Mouse (Mus musculus): Measurements from ENCODE around the gene Rps9. TPM values are rescaled to one million over a fixed set of nuclear protein-coding genes. Genes with fewer than 3 reads are reported as not detected.
A peak's percentile ranks its signal among the peaks of the same experiment; 100 is the strongest.
"Not testable (repeated sequence)": the region's sequence is repeated elsewhere in the genome, so short reads cannot be mapped to it uniquely, and the experiment has no call there.

Gene Rps9
- total and polyA plus RNA-seq, 2 experiments from 2014 or later, result 807 to 1,013 TPM

DNA sequence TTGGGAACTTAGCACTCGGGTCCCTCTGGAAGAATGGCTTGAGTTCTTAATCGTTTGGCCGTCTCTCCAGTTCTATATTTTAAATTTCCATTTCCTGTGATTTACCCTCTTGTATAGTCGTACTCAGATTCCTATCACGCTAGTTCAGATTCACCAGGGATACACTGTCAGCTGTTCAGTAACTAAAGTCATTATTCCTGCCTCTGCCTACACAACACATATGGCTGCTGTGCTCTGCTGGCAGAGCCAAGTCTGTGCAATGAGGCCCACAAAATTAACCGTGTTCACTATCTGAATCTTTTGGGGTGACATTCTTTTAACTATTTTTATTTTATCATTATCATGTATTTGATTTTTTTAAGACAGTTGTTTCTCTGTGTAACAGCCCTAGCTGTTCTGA is 5.3 kb upstream of the Rps9 start:
- Histone ChIP-seq H3K9me3 (ENCODE audit: low read length) (no peaks in the 10 kb centered on the region), H3K27me3 (ENCODE audit: insufficient read depth, low read length) (no peaks in the 10 kb centered on the region), H3K27ac (ENCODE audit: low read depth, low read length) (no peak overlapping the region), H3K4me1 (ENCODE audit: insufficient read depth) (0 out of 2 replicates have a peak, but pooled peaks cover 2% of the 10 kb centered on the region), H3K4me2 (ENCODE audit: low read depth) (no peak overlapping the region), H3K9ac (no peak overlapping the region), H3K4me3 (ENCODE audit: low read depth, low read length) (no peak overlapping the region), H3K36me3 (ENCODE audit: insufficient read depth) (peaks cover 39% of the 10 kb centered on the region)
- TF ChIP-seq CTCF (IDR thresholded peaks at IDR 0.05; ENCODE audit: low read depth), result no peak
- no peak for ATAC-seq
- WGBS, result 96% methylated on average over 6 of the region's 6 CpGs
- no peak for DNase-seq

DNA sequence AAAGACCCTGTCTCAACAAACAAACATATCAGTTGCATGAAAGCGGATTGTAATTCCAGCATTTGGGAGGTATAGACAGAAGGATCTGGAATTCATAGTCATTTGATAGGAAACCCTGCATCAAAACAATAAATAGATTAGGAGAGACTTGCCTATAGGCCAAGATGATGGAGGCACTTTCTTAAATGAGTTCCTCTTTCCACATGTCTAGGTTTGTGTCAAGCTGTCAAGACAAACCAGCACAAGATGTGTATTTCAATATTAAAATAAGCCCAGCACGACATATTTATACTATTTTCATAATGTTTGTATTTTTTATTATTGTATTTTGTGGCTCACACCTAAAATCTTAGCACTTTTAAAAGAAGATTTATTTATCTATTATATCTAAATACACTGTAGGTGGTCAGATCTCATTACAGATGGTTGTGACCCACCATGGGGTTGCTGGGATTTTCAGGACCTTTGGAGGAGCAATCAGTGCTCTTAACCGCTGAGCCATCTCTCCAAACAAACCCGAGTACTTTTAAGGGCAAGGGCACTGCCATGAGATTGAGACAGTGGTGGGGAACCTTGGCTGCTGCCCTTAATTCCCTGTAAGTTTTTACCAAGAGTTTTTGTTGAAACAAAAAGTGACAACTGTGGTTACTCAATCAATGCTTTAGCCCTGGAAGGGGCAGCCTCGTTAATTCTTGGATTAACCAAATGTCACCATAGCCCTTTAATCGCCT is 480 bp upstream of the Rps9 start:
- Histone ChIP-seq H3K36me3 (ENCODE audit: insufficient read depth) (peaks cover 45% of the 10 kb centered on the region), H3K9ac (peak overlapping the region; percentile 72), H3K4me2 (ENCODE audit: low read depth) (peak overlapping the region; percentile 70), H3K9me3 (ENCODE audit: low read length) (no peaks in the 10 kb centered on the region), H3K27ac (ENCODE audit: low read depth, low read length) (peak overlapping the region; percentile 95), H3K4me3 (ENCODE audit: low read depth, low read length) (peak overlapping the region; percentile 64), H3K4me1 (ENCODE audit: insufficient read depth) (peaks cover 16% of the 10 kb centered on the region), H3K27me3 (ENCODE audit: insufficient read depth, low read length) (no peaks in the 10 kb centered on the region)
- WGBS, result 22% methylated on average over 6 of the region's 6 CpGs
- no peak for TF ChIP-seq CTCF (IDR thresholded peaks at IDR 0.05; ENCODE audit: low read depth)
- DNase-seq, result no peak
- peak; percentile 42 for ATAC-seq

- peak overlapping the region; percentile 70 for H3K4me2 ChIP-seq (ENCODE audit: low read depth)
- peaks cover 36% of the 10 kb centered on the region for H3K36me3 ChIP-seq (ENCODE audit: insufficient read depth)
- H3K27me3 ChIP-seq (ENCODE audit: insufficient read depth, low read length), result no peaks in the 10 kb centered on the region
- WGBS, result under 1% methylated on average over 20 of the region's 20 CpGs
- no peak for TF ChIP-seq CTCF (IDR thresholded peaks at IDR 0.05; ENCODE audit: low read depth)
- H3K9ac ChIP-seq, result peak overlapping the region; percentile 72
- ATAC-seq (peak; percentile 71), DNase-seq (no peak)
- no peaks in the 10 kb centered on the region for H3K9me3 ChIP-seq (ENCODE audit: low read length)
- peaks cover 16% of the 10 kb centered on the region for H3K4me1 ChIP-seq (ENCODE audit: insufficient read depth)
- H3K4me3 ChIP-seq (ENCODE audit: low read depth, low read length), result peak overlapping the region; percentile 64
- peak overlapping the region; percentile 95 for H3K27ac ChIP-seq (ENCODE audit: low read depth, low read length)
Observed at GRCm38 (mm10) chr7:3704475-3704874, 682 bp downstream of the Rps9 start.

GRCm38 (mm10) chr7:3705461-3705860 is 1.7 kb downstream of the Rps9 start:
- Histone ChIP-seq H3K4me1 (ENCODE audit: insufficient read depth) (peaks cover 16% of the 10 kb centered on the region), H3K4me2 (ENCODE audit: low read depth) (peak overlapping the region; percentile 70), H3K4me3 (ENCODE audit: low read depth, low read length) (peak overlapping the region; percentile 64), H3K9ac (peak overlapping the region; percentile 72), H3K36me3 (ENCODE audit: insufficient read depth) (peaks cover 29% of the 10 kb centered on the region)
- DNase-seq; H3K27ac ChIP-seq (ENCODE audit: low read depth, low read length); ATAC-seq; H3K27me3 ChIP-seq (ENCODE audit: insufficient read depth, low read length); H3K9me3 ChIP-seq (ENCODE audit: low read length): not testable (repeated sequence)
- WGBS, result 9% methylated on average over 6 of the region's 7 CpGs

DNA sequence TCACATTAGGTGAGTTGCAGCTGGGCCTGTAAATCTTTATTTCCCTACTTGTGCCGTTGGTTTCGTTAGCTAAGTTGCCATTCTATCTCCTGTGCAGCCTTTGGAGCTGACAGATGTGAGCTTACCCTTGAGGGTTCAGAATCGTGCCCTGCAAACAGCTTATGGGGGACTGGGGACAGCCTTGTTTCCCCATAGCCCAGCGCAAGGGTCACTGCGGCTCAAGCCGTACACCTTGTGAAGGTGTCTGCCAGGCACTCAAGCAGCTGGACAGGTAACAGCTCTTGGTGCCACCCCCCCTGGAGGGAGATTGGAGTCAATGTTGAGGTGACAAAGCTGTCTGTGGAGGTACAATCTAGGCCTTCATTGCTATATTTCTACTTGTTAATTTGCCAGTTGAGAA is 2.1 kb downstream of the Rps9 start:
- no peak for DNase-seq
- peak overlapping the region; percentile 64 for H3K4me3 ChIP-seq (ENCODE audit: low read depth, low read length)
- no peak for TF ChIP-seq CTCF (IDR thresholded peaks at IDR 0.05; ENCODE audit: low read depth)
- H3K9ac ChIP-seq, result peak overlapping the region; percentile 72; the same call in 1 of the 2 replicates
- H3K27me3 ChIP-seq (ENCODE audit: insufficient read depth, low read length), result no peaks in the 10 kb centered on the region
- 35% methylated on average over 6 of the region's 6 CpGs for WGBS
- peaks cover 26% of the 10 kb centered on the region for H3K36me3 ChIP-seq (ENCODE audit: insufficient read depth)
- H3K9me3 ChIP-seq (ENCODE audit: low read length), result no peaks in the 10 kb centered on the region
- H3K4me1 ChIP-seq (ENCODE audit: insufficient read depth), result peaks cover 16% of the 10 kb centered on the region
- H3K4me2 ChIP-seq (ENCODE audit: low read depth), result peak overlapping the region; percentile 70
- no peak for ATAC-seq
- H3K27ac ChIP-seq (ENCODE audit: low read depth, low read length), result no peak overlapping the region

- DNase-seq, result no peak
- peak overlapping the region; percentile 64; the same call in 1 of the 2 replicates for H3K4me3 ChIP-seq (ENCODE audit: low read depth, low read length)
- WGBS, result 36% methylated on average over 11 of the region's 11 CpGs
- no peaks in the 10 kb centered on the region for H3K9me3 ChIP-seq (ENCODE audit: low read length)
- peak overlapping the region; percentile 70 for H3K4me2 ChIP-seq (ENCODE audit: low read depth)
- H3K27ac ChIP-seq (ENCODE audit: low read depth, low read length), result no peak overlapping the region
- H3K4me1 ChIP-seq (ENCODE audit: insufficient read depth), result peaks cover 16% of the 10 kb centered on the region
- H3K9ac ChIP-seq, result no peak overlapping the region
- ATAC-seq, result no peak
- H3K36me3 ChIP-seq (ENCODE audit: insufficient read depth), result peaks cover 21% of the 10 kb centered on the region
- no peak for TF ChIP-seq CTCF (IDR thresholded peaks at IDR 0.05; ENCODE audit: low read depth)
- H3K27me3 ChIP-seq (ENCODE audit: insufficient read depth, low read length), result no peaks in the 10 kb centered on the region
Observed at GRCm38 (mm10) chr7:3706343-3706934, 2.6 kb downstream of the Rps9 start.

DNA sequence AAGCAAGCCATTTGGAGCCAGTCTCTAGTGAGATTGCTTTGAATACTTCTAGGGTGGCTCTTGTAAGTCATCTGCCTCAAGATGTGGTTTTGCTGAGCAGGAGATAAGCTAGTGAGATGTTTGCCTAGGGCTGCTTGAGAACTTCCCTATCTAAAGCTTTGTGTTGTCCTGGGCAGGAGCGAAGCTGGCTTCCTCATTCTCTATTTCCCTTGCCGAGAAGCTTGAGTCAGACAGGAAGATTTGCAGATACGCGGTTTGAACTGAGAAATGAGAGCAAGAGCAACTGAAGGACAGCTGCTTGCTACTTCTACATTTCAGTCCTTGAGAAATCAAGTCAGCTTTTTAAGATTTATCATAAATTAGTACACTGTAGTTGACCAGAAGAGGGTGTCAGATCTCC is 3.2 kb downstream of the Rps9 start:
- H3K4me1 ChIP-seq (ENCODE audit: insufficient read depth), result peaks cover 16% of the 10 kb centered on the region
- DNase-seq, result no peak
- 62% methylated on average over 4 of the region's 4 CpGs for WGBS
- peaks cover 17% of the 10 kb centered on the region for H3K36me3 ChIP-seq (ENCODE audit: insufficient read depth)
- no peaks in the 10 kb centered on the region for H3K27me3 ChIP-seq (ENCODE audit: insufficient read depth, low read length)
- H3K27ac ChIP-seq (ENCODE audit: low read depth, low read length), result no peak overlapping the region
- no peak for TF ChIP-seq CTCF (IDR thresholded peaks at IDR 0.05; ENCODE audit: low read depth)
- ATAC-seq, result no peak
- H3K4me3 ChIP-seq (ENCODE audit: low read depth, low read length), result no peak overlapping the region
- H3K9me3 ChIP-seq (ENCODE audit: low read length), result no peaks in the 10 kb centered on the region
- H3K9ac ChIP-seq, result no peak overlapping the region
- no peak overlapping the region for H3K4me2 ChIP-seq (ENCODE audit: low read depth)
